Mouse (Mus musculus) 3134 (cell line): ENCODE measurements around the gene Naif1.

ENCODE experiments used
- DNase-seq: peaks from one replicate; pipeline ENCODE4 v3.0.0-alpha.2; 2011; ENCODE audit warnings: low spot score; ENCODE audit not compliant: insufficient read length; ENCODE audit errors: extremely low read depth

Gene Naif1

GRCm38 (mm10) chr2:32495185-32495726, 45.0 kb downstream of the Naif1 start:
- DNase-seq = no peak

DNA sequence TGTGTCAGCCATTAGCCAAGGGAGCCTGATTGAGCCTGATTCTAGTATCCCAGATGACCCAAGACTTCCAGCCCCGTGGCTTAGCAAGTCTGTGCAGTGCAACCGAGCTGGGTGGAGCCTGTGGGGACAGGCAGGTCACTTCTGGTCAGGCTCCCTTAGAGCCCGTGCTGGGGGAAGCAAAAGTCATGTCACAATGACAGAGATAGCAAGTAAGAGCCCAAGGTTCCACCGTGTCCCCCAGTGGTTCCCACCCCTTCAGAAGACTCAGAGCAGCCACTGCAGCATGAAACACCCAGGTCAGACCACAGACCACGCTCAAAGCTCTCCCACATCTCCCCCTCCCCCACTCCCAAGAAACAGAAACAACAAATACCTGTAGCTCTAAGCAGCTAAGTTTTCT, 45.9 kb downstream of the Naif1 start:
- DNase-seq = no peak

DNA sequence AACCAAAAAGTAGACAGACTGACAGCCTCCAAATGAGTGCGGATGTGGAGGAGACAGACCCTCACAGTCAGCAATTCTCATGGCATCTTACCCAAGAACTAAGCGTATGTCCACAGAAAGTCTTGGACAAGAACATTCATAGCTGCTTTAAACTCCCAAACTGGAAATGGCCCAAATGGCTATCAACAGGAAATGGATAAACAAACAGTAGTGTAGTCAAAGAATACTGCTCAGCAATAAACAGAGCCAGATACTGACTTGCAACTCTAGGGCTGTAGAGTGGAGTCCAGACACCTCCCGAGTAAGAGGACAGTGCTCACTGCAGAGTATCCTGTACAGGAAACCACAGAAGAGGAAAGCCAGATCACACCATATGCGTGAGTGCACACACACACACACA, 49.1 kb downstream of the Naif1 start:
- DNase-seq = no peak

DNA sequence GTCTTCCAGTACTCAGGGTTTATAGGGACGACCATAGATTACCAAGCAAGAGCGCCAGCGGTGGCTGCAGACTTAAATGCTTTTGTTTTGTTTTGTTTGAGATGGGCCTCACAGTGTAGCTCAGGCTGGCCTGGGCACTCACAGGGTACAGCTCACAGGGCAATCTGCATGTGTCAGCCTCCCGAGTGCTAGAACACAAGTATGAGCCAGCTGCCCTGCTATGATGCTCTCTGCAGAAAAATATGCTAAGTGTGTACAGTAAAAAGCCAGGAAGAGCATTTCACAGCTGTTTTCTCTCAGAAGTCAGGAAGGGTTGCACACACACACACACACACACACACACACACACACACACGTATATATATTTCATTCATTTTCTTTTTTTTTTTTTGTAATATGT, 50.2 kb downstream of the Naif1 start:
- no peak for DNase-seq

- no peak for DNase-seq
Observed at GRCm38 (mm10) chr2:32501754-32502324, 51.6 kb downstream of the Naif1 start.

DNA sequence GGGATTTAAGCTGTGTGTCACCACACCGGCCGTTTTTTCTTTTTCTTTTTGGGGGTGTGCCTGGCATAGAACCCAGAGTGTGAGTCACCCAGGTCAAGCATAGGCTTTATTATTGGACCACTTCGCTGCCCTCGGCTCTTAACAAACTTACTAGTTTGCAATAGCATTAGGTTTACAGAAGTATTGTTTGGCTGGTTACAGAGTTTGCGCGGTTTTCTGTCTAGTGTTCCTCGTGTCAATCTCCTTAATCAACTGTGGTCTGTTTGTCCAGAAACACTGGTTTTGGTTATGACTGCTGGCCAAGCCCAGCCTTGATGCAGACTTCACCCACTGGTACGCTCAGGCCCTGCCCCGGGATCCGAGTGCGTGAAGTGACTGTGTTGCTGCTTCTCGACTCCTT, 52.6 kb downstream of the Naif1 start:
- peak; percentile 72 for DNase-seq

DNA sequence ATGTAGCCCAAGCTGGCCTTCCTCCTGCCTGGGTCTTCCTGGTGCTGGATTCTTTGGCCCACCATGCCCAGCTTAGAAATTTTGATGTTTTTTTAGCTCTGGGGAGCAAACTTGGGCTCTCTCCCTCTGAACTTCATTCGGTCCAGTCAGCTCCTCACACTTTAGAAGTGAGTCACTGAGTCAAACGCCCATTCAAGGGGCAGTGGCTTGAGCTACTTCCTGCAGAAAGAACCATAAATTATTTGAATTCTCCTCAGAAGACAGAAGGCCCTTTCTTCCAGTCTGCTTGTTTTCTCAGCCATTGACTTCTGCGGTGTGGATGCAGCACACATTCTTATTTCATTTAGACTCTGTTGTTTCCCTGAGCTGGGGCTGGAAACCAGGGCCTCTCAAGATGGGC, 53.3 kb downstream of the Naif1 start:
- DNase-seq = peak; percentile 59

DNA sequence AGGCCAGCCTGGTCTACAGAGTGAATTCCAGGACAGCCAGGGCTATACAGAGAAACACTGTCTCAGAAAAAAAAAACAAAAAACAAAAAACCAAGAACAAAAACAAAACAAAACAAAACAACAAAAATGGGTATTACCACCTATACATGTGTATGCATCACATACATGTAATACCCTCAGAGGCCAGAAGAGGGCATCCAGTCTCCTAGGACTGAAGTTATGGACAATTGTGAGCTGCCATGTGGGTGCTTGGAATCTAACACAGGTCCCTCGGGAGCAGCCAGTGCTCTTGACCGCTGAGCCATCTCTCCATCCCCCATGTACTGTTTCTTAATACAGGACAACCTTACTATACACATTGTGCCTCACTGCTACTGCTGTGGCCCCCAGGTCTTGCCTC, 55.3 kb downstream of the Naif1 start:
- no peak for DNase-seq
